Mouse (Mus musculus) liver, adult 2 months (tissue): ENCODE measurements around the gene Ube2i. TPM values are rescaled to one million over a fixed set of nuclear protein-coding genes. Genes with fewer than 3 reads are reported as not detected.

Experiments used
- DNase-seq: peaks from one replicate; pipeline ENCODE4 v3.0.0-alpha.2; 2011; ENCODE audit warnings: low read depth, low spot score; ENCODE audit errors: extremely low read depth
- H3K27ac ChIP-seq: fragments of 200-500 bp; replicated peaks from 2 replicates; pipeline ENCODE4 v1.5.1; 2012; ENCODE audit warnings: low read depth, mild to moderate bottlenecking, control low read depth, inconsistent platforms, low read length; ENCODE audit not compliant: insufficient read depth
- H3K27me3 ChIP-seq: fragments of 200-500 bp; 2 replicates; pipeline ENCODE4 v1.6.1; 2012; ENCODE audit warnings: mild to moderate bottlenecking, moderate library complexity, low read length, inconsistent platforms; ENCODE audit not compliant: control insufficient read depth, insufficient read depth
- H3K36me3 ChIP-seq: fragments of 200-500 bp; 2 replicates; pipeline ENCODE4 v1.6.1; 2012; ENCODE audit warnings: low read length, inconsistent platforms; ENCODE audit not compliant: control insufficient read depth, insufficient read depth
- H3K4me1 ChIP-seq: fragments of 200-500 bp; 2 replicates; pipeline ENCODE4 v1.6.1; 2011; ENCODE audit warnings: low read length; ENCODE audit not compliant: control insufficient read depth, insufficient read depth
- H3K4me3 ChIP-seq: fragments of 200-500 bp; 2 replicates; pipeline ENCODE4 v1.5.1; 2011; ENCODE audit warnings: low read depth, mild to moderate bottlenecking, control low read depth, low read length, moderate library complexity; ENCODE audit not compliant: insufficient read depth
- H3K79me2 ChIP-seq: fragments of 200-500 bp; 2 replicates; pipeline ENCODE4 v1.6.1; 2012; ENCODE audit warnings: inconsistent platforms, mild to moderate bottlenecking, low read length, moderate library complexity; ENCODE audit not compliant: control insufficient read depth, insufficient read depth
- H3K9ac ChIP-seq: fragments of 200-500 bp; 2 replicates; pipeline ENCODE4 v1.6.1; 2012; ENCODE audit warnings: low read depth, mild to moderate bottlenecking, control low read depth, inconsistent platforms, low read length
- CTCF ChIP-seq: fragments of 200-500 bp; IDR thresholded peaks from 2 replicates; pipeline ENCODE4 v1.5.1; 2011; ENCODE audit warnings: low read depth, low read length, control low read depth
- POLR2A ChIP-seq: fragments of 200-500 bp; IDR thresholded peaks from 2 replicates; pipeline ENCODE4 v1.6.1; 2011; ENCODE audit warnings: low read length, control low read depth; ENCODE audit not compliant: insufficient read depth; ENCODE audit errors: extremely low read depth
- WGBS: fragments of 180-500 bp; shearing (Covaris S2); methylation state at CpG from one replicate; pipeline ENCODE4 v1.1.7; 2018; 5-methylcytosine and 5-hydroxymethylcytosine counted together
- polyA plus RNA-seq: library from polyadenylated mRNA; depleted of rRNA; stranded (reverse); fragments of >200 nt; gene quantifications from 2 replicates; pipeline ENCODE4 v1.2.3, GENCODE M21; 2012
- total RNA-seq: library from RNA; depleted of rRNA; stranded (reverse); fragments of >200 nt; gene quantifications from 2 replicates; pipeline ENCODE4 v1.2.3, GENCODE M21; 2014

Gene Ube2i
- total and polyA plus RNA-seq, 2 experiments, result 80.0 to 92.9 TPM

DNA sequence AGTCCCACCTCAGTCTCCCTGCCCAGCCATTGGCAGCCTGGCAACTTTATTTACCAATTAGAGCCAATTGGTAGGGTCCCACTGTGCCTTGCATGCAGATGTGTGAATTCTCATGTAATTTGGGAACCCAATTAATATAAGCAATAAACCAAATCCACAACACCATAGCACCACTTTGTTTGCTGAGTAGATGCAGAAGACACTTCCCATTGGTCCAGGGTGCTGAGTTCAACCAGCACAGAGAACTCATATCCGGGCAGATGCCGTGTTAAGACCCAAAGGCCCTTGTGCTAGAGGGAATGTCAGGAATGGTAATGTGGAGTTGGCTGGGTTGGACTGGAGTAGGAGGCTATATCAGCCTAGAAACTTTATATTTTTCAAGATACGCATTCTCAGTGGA is 1.4 kb upstream of the Ube2i start:
- no peak overlapping the region for H3K4me3 ChIP-seq
- no peaks in the 10 kb centered on the region for H3K27me3 ChIP-seq
- no peak for TF ChIP-seq POLR2A
- TF ChIP-seq CTCF, result no peak
- peaks cover 21% of the 10 kb centered on the region for H3K79me2 ChIP-seq
- no peak for DNase-seq
- H3K27ac ChIP-seq, result peak overlapping the region; percentile 69
- WGBS, result 100% methylated on average over 3 of the region's 3 CpGs
- H3K9ac ChIP-seq, result no peak overlapping the region
- H3K4me1 ChIP-seq, result peaks cover 28% of the 10 kb centered on the region
- H3K36me3 ChIP-seq, result no peaks in the 10 kb centered on the region

DNA sequence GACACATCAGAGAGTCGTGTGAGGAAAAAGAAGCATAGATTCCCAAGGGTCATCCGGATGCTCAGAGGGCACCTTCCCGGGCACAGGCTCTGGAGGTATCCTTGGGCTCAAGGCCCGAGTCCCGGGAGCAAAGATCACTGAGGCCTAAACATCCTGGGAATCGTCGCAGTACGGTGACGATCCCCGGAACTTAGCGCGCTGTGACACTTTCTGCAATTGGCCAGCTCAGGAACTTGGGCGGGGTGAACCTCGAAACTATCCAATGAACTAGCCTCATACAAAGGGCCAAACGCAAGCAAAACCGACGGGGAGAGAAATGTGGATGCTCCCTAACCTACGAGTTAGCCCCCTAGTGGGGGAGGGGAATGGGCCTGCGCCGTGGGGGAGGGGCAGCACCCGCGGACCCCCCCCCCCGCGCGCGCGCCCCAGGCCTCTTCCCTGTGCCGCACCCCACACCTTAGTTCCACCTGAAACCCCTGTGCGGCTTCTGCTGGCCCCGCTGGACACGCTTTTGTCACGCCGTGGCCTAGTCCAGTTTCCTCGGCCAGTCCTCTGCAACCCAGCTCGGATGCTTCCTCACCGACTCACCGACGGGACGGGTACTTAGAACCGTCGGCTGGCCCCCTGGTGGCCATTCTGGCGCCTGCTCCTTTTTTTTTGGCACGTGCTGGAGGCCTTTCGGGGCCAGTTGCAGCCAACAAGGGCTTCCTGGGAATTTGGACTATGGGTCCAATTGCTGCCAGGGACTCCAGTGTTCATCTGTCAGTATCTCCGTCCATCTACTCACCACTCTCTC is 518 bp downstream of the Ube2i start:
- under 1% methylated on average over 43 of the region's 45 CpGs for WGBS
- Histone ChIP-seq H3K9ac (peak overlapping the region; percentile 92), H3K36me3 (peaks cover under 1% of the 10 kb centered on the region; the same call in 1 of the 2 replicates), H3K79me2 (peaks cover 30% of the 10 kb centered on the region), H3K4me3 (peak overlapping the region; percentile 91), H3K4me1 (peaks cover 34% of the 10 kb centered on the region), H3K27me3 (no peaks in the 10 kb centered on the region), H3K27ac (peak overlapping the region; percentile 96)
- DNase-seq, result peak; percentile 98
- TF ChIP-seq CTCF, result peak; percentile 80
- TF ChIP-seq POLR2A, result 0 out of 2 replicates have a peak, but pooled peaks have one; percentile 35

DNA sequence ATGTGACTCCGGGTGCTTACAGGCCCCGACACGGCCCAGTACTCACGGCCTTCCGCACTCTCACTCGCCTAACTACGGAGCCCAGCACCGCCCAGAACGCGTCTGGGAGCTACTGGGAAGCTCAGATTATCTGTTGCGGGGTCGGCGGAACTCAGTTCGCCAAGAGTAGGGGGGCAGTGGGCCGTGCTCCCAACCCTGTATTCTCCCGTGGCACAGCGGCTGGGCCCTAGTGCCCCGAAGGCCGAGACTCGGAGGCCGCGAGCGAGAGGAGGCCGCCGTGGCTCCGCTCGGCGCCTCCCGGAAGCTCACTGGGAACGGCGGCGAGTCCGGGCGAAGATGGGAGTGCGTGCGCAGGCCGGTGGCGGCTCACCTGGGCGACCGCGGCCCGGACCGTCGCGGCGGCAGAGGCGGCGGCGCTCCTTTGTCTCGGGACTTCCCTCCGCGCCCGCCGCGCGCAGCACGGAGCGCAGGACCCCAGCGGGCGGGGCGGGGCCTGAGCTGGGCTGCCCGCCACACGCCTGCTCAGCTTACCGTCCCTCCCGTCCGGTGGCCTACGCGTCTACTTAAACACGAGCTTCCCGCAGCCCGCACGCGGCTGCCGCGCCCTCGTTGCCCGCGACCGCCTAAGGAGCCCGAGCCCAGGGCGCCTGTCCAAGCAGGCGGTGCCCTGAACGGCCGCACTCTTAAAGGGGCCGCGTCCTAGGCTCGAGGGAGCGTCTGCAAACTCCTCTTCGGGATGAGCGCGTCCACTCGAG is 1.3 kb downstream of the Ube2i start:
- peak overlapping the region; percentile 96 for H3K27ac ChIP-seq
- WGBS, result under 1% methylated on average over 85 of the region's 92 CpGs
- peak overlapping the region; percentile 91 for H3K4me3 ChIP-seq
- H3K9ac ChIP-seq, result peak overlapping the region; percentile 92
- peak; percentile 44 for DNase-seq
- peaks cover 34% of the 10 kb centered on the region for H3K4me1 ChIP-seq
- H3K36me3 ChIP-seq, result peaks cover 7% of the 10 kb centered on the region; the same call in 1 of the 2 replicates
- TF ChIP-seq CTCF (no peak), POLR2A (peak; percentile 45)
- peaks cover 31% of the 10 kb centered on the region for H3K79me2 ChIP-seq
- no peaks in the 10 kb centered on the region for H3K27me3 ChIP-seq

DNA sequence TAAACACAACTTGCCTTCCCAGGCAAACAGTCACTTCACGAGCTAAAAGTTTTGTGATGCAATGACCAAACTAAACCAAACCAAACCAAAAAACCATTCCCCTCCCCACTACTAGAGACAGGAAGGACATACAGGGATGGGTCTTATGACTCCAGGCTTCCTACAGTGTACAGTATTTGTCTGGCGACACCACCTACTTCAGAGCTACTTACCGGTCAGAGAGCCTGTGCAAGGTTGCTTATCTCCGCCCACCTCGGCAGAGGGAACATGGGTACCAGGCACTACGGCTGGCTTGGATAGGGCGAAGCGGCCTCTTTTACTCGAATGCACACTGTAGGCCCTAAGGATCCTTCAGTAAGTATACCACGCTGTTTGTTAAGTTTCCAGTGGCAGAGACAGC is 2.1 kb downstream of the Ube2i start:
- TF ChIP-seq CTCF, result no peak
- no peak for TF ChIP-seq POLR2A
- Histone ChIP-seq H3K36me3 (peaks cover 15% of the 10 kb centered on the region), H3K4me1 (peaks cover 34% of the 10 kb centered on the region), H3K27me3 (no peaks in the 10 kb centered on the region), H3K27ac (peak overlapping the region; percentile 96), H3K9ac (peak overlapping the region; percentile 92), H3K79me2 (peaks cover 31% of the 10 kb centered on the region), H3K4me3 (peak overlapping the region; percentile 91)
- DNase-seq, result peak; percentile 62
- WGBS, result under 1% methylated on average over 10 of the region's 10 CpGs

DNA sequence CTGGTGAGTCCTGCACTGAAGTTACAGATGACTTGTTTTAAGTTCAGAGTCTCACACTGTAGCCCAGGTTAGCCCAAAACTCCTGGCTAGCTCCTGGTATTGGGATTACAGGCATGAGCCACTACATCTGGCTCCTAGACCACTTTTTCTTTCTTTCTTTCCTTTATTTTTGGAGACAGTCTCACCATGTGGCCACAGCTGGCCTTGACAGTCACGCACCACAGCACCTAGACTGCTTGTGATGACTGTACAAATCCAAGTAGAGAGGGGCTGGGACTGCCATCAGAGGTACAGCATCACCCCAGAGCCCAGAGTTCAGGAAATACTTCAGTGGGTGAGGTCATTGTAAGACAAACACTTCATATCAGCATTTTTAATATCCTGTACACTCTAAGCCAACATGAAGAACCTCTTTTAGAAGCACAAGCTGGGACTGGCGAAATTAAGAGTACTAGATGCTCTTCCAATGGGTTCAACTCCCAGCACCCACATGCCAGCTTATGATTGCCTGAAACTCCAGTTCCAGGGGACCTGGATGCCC is 3.6 kb downstream of the Ube2i start:
- Histone ChIP-seq H3K27me3 (no peaks in the 10 kb centered on the region), H3K4me3 (no peak overlapping the region), H3K79me2 (peaks cover 31% of the 10 kb centered on the region), H3K4me1 (peaks cover 26% of the 10 kb centered on the region), H3K36me3 (peaks cover 28% of the 10 kb centered on the region), H3K27ac (no peak overlapping the region), H3K9ac (no peak overlapping the region)
- no peak for TF ChIP-seq CTCF
- TF ChIP-seq POLR2A, result no peak
- 60% methylated on average over 2 of the region's 2 CpGs for WGBS
- no peak for DNase-seq
